ENCODE assay signal across 14 mouse cellular contexts in the genomic region with DNA sequence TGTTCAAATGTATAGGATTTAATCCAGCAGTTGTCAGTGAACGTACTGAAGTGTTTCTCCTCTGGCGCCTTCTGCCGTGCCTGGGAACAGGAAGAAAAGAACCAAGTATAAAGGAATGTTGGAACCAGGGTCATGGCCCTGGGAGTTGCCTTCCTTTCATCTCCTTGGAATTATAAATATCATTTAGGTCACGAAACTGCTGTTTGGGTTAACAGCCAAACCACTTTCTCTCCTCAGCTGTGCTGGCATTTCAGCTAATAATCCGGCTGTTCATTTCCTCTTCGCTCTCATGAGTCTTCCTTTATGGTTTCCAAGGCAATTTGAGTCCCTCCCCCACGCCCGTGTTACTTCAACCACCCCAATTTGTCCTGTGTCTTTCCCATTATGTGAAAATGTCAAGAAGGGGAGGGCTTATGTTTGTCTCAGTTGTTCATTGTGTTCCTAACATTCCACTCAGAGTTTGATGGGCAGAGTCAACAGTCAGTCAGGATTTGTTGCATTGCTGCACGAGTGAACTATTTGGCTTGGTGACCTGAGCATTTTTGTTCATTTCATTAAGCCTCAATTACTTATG.
DNase-seq lines count a peak whose midpoint lies in the region; ATAC-seq and TF ChIP-seq lines count a peak whose summit lies in the region.
"Had no signal": no experiment of that assay in that cellular context is flagged by ENCODE, and none has a peak within 500 bp of the region (broad histone marks: within the 10 kb centered on the region; RNA-seq: fewer than 3 reads in every experiment).

No protein-coding gene starts in this region.

- H3K9ac ChIP-seq in hindbrain, embryonic 11.5 days (ENCODE audit: low read depth, low read length) = no peak overlapping the region
- H3K9ac ChIP-seq in hindbrain, embryonic 12.5 days = no peak overlapping the region
- no peak overlapping the region for H3K9ac ChIP-seq in lung, postnatal 0 days (replicated peaks; ENCODE audit: low read depth)
- H3K9ac ChIP-seq: forebrain, postnatal 0 days; limb, embryonic 15.5 days had no signal

- H3K9me3 ChIP-seq in hindbrain, embryonic 11.5 days (ENCODE audit: control insufficient read depth, low read length) = no peaks in the 10 kb centered on the region
- no peaks in the 10 kb centered on the region for H3K9me3 ChIP-seq in hindbrain, embryonic 12.5 days (replicated peaks)
- no peaks in the 10 kb centered on the region for H3K9me3 ChIP-seq in lung, postnatal 0 days (ENCODE audit: low read length)
- H3K9me3 ChIP-seq: limb, embryonic 15.5 days had no signal

- WGBS in hindbrain, embryonic 11.5 days = 29% methylated on average over 9 of the region's 9 CpGs
- WGBS in hindbrain, embryonic 12.5 days = 32% methylated on average over 9 of the region's 9 CpGs
- WGBS in lung, postnatal 0 days = 12% methylated on average over 9 of the region's 9 CpGs

- H3K27me3 ChIP-seq in hindbrain, embryonic 11.5 days (ENCODE audit: control insufficient read depth, insufficient read depth, low read length) = no peaks in the 10 kb centered on the region
- H3K27me3 ChIP-seq in hindbrain, embryonic 12.5 days = no peaks in the 10 kb centered on the region
- H3K27me3 ChIP-seq in lung, postnatal 0 days (replicated peaks; ENCODE audit: insufficient read depth, low read length) = no peaks in the 10 kb centered on the region
- H3K27me3 ChIP-seq: limb, embryonic 15.5 days had no signal

- TF ChIP-seq CTCF in lung, postnatal 0 days (IDR thresholded peaks at IDR 0.05) = no peak

- intact Hi-C loops in left cerebral cortex, postnatal 10 days (cut with DNase I) = no loop called here

- peak; percentile 40; the same call in 1 of the 2 replicates for ATAC-seq in hindbrain, embryonic 11.5 days (ENCODE audit: low FRiP score)
- ATAC-seq in hindbrain, embryonic 12.5 days (ENCODE audit: low FRiP score) = no peak
- peak; percentile 56; the same call in 1 of the 2 replicates for ATAC-seq in lung, postnatal 0 days
- ATAC-seq: forebrain, postnatal 0 days had no signal

- H3K27ac ChIP-seq in hindbrain, embryonic 11.5 days (ENCODE audit: low read depth, low read length) = no peak overlapping the region
- H3K27ac ChIP-seq in hindbrain, embryonic 12.5 days = no peak overlapping the region
- no peak overlapping the region for H3K27ac ChIP-seq in lung, postnatal 0 days (ENCODE audit: low read length)
- H3K27ac ChIP-seq: limb, embryonic 15.5 days had no signal

- H3K4me1 ChIP-seq in hindbrain, embryonic 11.5 days (replicated peaks; ENCODE audit: control insufficient read depth, insufficient read depth, low read length) = no peaks in the 10 kb centered on the region
- H3K4me1 ChIP-seq in hindbrain, embryonic 12.5 days = no peaks in the 10 kb centered on the region
- H3K4me1 ChIP-seq in lung, postnatal 0 days (ENCODE audit: insufficient read depth, low read depth, low read length) = no peaks in the 10 kb centered on the region
- H3K4me1 ChIP-seq: limb, embryonic 15.5 days had no signal

- peak; percentile 34 for DNase-seq in hindbrain, embryonic 11.5 days (ENCODE audit: low spot score)
- peak; percentile 23 for DNase-seq in retina, postnatal 1 day
- no peak for DNase-seq in retina, embryonic 14.5 days (ENCODE audit: low spot score)
- DNase-seq in lung, postnatal 0 days (ENCODE audit: low spot score) = peak; percentile 41
- no peak for DNase-seq in left cerebral cortex, postnatal 10 days (ENCODE audit: extremely low spot score in 1 of 2, low spot score in 2 of 2)
- no peak for DNase-seq in spleen, adult 12 weeks (ENCODE audit: low spot score)
- no peak for DNase-seq in ovary, postnatal 10 days (ENCODE audit: low spot score)
- DNase-seq: cerebellum, adult 11 months; forebrain, postnatal 0 days; heart, postnatal 14 days; kidney, postnatal 14 days; thymus, adult 18-20 months had no signal

- H3K36me3 ChIP-seq in hindbrain, embryonic 11.5 days (ENCODE audit: control insufficient read depth, insufficient read depth, low read length) = no peaks in the 10 kb centered on the region
- H3K36me3 ChIP-seq in hindbrain, embryonic 12.5 days = no peaks in the 10 kb centered on the region
- H3K36me3 ChIP-seq in lung, postnatal 0 days (ENCODE audit: insufficient read depth, low read length) = no peaks in the 10 kb centered on the region
- H3K36me3 ChIP-seq: limb, embryonic 15.5 days had no signal

- no peak overlapping the region for H3K4me2 ChIP-seq in hindbrain, embryonic 11.5 days (replicated peaks; ENCODE audit: low read depth, low read length)
- no peak overlapping the region for H3K4me2 ChIP-seq in hindbrain, embryonic 12.5 days (replicated peaks)
- H3K4me2 ChIP-seq in lung, postnatal 0 days (replicated peaks; ENCODE audit: low read depth, low read length) = no peak overlapping the region; the same call in 1 of the 2 replicates
- H3K4me2 ChIP-seq: limb, embryonic 15.5 days had no signal

- TF ChIP-seq EP300 in lung, postnatal 0 days (IDR thresholded peaks at IDR 0.05) = no peak

- no peak overlapping the region for H3K4me3 ChIP-seq in hindbrain, embryonic 11.5 days (ENCODE audit: low read depth, low read length)
- H3K4me3 ChIP-seq in hindbrain, embryonic 12.5 days = no peak overlapping the region
- H3K4me3 ChIP-seq in lung, postnatal 0 days (ENCODE audit: low read depth, low read length) = no peak overlapping the region
- H3K4me3 ChIP-seq: limb, embryonic 15.5 days had no signal

Comparison
In these comparisons a context has a peak if more than half of its experiments do, and no peak if none do; other contexts are left out.
1. DNase-seq: peak in hindbrain, embryonic 11.5 days (single experiment), retina, postnatal 1 day (single experiment) and lung, postnatal 0 days (single experiment); none in retina, embryonic 14.5 days (single experiment), left cerebral cortex, postnatal 10 days (0 of 2), spleen, adult 12 weeks (single experiment) and ovary, postnatal 10 days (single experiment).